Mouse (Mus musculus): ENCODE measurements at regions not wholly inside any gene's neighbourhood (a gene's known extent, or its start where the extent isn't known, plus 50 kb on each side); places are given as distances from the start of the nearest gene placed in this dataset.
A peak's percentile ranks its signal among the peaks of the same experiment; 100 is the strongest.

- DNase-seq: no peak
These were observed 58.5 kb downstream of the Olfr987 start for GRCm38 (mm10) chr2:85280580-85280979.

- no peak for DNase-seq
These were observed 61.0 kb downstream of the Olfr987 start for GRCm38 (mm10) chr2:85278128-85278527.

GRCm38 (mm10) chr2:85277433-85277832 is 61.7 kb downstream of the Olfr987 start:
- no peak for DNase-seq

GRCm38 (mm10) chr2:85266813-85267212 is 69.8 kb upstream of the Lrrc55 start:
- peak in 1 of 2 experiments; percentile 4 for DNase-seq

- no peak for DNase-seq
These were observed 68.7 kb upstream of the Lrrc55 start for GRCm38 (mm10) chr2:85265667-85266066.

- DNase-seq: no peak
These were observed 68.1 kb upstream of the Lrrc55 start for GRCm38 (mm10) chr2:85265037-85265524.

- DNase-seq: no peak
These were observed 60.4 kb upstream of the Lrrc55 start for GRCm38 (mm10) chr2:85257356-85257755.

- no peak for DNase-seq
These were observed 58.6 kb upstream of the Lrrc55 start for GRCm38 (mm10) chr2:85255610-85256009.

GRCm38 (mm10) chr2:85252343-85253285 is 55.6 kb upstream of the Lrrc55 start:
- DNase-seq: no peak

- DNase-seq: no peak
These were observed 53.1 kb upstream of the Lrrc55 start for GRCm38 (mm10) chr2:85250026-85250560.

Measured in thymus, postnatal 36 days (tissue).